Mouse (Mus musculus): ENCODE data around the gene Ggt6. TPM values are rescaled to one million over a fixed set of nuclear protein-coding genes. Genes with fewer than 3 reads are reported as not detected.
"Not testable (repeated sequence)": the region's sequence is repeated elsewhere in the genome, so short reads cannot be mapped to it uniquely, and the experiment has no call there.

Gene Ggt6
- total RNA-seq, 2 experiments from 2014 or later: not detected

GRCm38 (mm10) chr11:72436271-72436670 lies 945 bp downstream of the Ggt6 start:
- intact Hi-C loops (cut with DNase I): no loop called here
- DNase-seq: peak in 1 of 2 experiments; percentile 67

- intact Hi-C loops (cut with DNase I): no loop called here
- DNase-seq: no peak
Measured at GRCm38 (mm10) chr11:72436756-72437650, 1.7 kb downstream of the Ggt6 start.

GRCm38 (mm10) chr11:72438411-72438810 lies 3.1 kb downstream of the Ggt6 start:
- no peak for DNase-seq
- intact Hi-C loops (cut with DNase I): no loop called here

GRCm38 (mm10) chr11:72440597-72440964 lies 5.3 kb downstream of the Ggt6 start:
- DNase-seq: not testable (repeated sequence)
- intact Hi-C loops (cut with DNase I): loop anchor here (2.0 to 10.0 kb wide), 2 partner anchors 48 to 284 kb away; partner anchors contain the start of gene Spns2

- intact Hi-C loops (cut with DNase I): loop anchor here (1.0 to 10.0 kb wide), 3 partner anchors 30 to 284 kb away; partner anchors contain the start of genes Smtnl2 and Spns2
- peak; percentile 99 for DNase-seq
Measured at GRCm38 (mm10) chr11:72440965-72441664, 5.8 kb downstream of the Ggt6 start, which contains the start of gene Mybbp1a. Gene Mybbp1a, plus strand, starts transcription at chr11:72441355.

- DNase-seq: peak in 1 of 2 experiments; percentile 56
- intact Hi-C loops (cut with DNase I): loop anchor here (10.0 kb wide), 1 partner anchor 278 kb away; no protein-coding TSS in a partner anchor
Measured at GRCm38 (mm10) chr11:72446311-72447105, 11.2 kb downstream of the Ggt6 start.

GRCm38 (mm10) chr11:72447475-72447874 lies 12.1 kb downstream of the Ggt6 start:
- DNase-seq: no peak
- intact Hi-C loops (cut with DNase I): loop anchor here (10.0 kb wide), 1 partner anchor 277 kb away; no protein-coding TSS in a partner anchor

GRCm38 (mm10) chr11:72452140-72452665 lies 16.9 kb downstream of the Ggt6 start:
- intact Hi-C loops (cut with DNase I): no loop called here
- no peak for DNase-seq

- no peak for DNase-seq
- intact Hi-C loops (cut with DNase I): no loop called here
Measured at GRCm38 (mm10) chr11:72453105-72453953, 18.0 kb downstream of the Ggt6 start.

GRCm38 (mm10) chr11:72455694-72456093 lies 20.4 kb downstream of the Ggt6 start:
- no peak for DNase-seq
- intact Hi-C loops (cut with DNase I): no loop called here

- peak; percentile 51 to 52 for DNase-seq
- intact Hi-C loops (cut with DNase I): loop anchor here (2.0 kb wide), 1 partner anchor 31 kb away; the partner anchor contains the start of gene Spns2
Measured at GRCm38 (mm10) chr11:72457995-72458496, 22.7 kb downstream of the Ggt6 start.

GRCm38 (mm10) chr11:72458502-72458901 lies 23.2 kb downstream of the Ggt6 start:
- intact Hi-C loops (cut with DNase I): loop anchor here (2.0 kb wide), 1 partner anchor 30 kb away; the partner anchor contains the start of gene Spns2
- no peak for DNase-seq

GRCm38 (mm10) chr11:72461500-72461981 lies 26.2 kb downstream of the Ggt6 start:
- intact Hi-C loops (cut with DNase I): no loop called here
- DNase-seq: no peak

- DNase-seq: no peak
- intact Hi-C loops (cut with DNase I): no loop called here
Measured at GRCm38 (mm10) chr11:72464821-72465220, 29.5 kb downstream of the Ggt6 start.

GRCm38 (mm10) chr11:72465978-72466693 lies 30.8 kb downstream of the Ggt6 start:
- no peak for DNase-seq
- intact Hi-C loops (cut with DNase I): no loop called here

- intact Hi-C loops (cut with DNase I): no loop called here
- no peak for DNase-seq
Measured at GRCm38 (mm10) chr11:72466694-72467507, 31.6 kb downstream of the Ggt6 start.

- DNase-seq: no peak
Measured at GRCm38 (mm10) chr11:72468525-72468924, 33.2 kb downstream of the Ggt6 start.

More at GRCm38 (mm10) chr11:72468525-72468924, 33.2 kb downstream of the Ggt6 start:
- intact Hi-C loops (cut with DNase I): no loop called here

All from heart, postnatal 36 days (tissue).